Mouse (Mus musculus) erythroblast, embryonic 14.5 days (primary cell): ENCODE measurements around the gene Gm17655.

ENCODE experiments used
- GATA1 ChIP-seq: IDR thresholded peaks from 2 replicates; pipeline ENCODE4 v1.6.1; 2012; ENCODE audit warnings: low read length, inconsistent platforms, mixed read lengths
- TAL1 ChIP-seq: IDR thresholded peaks from 3 replicates; pipeline ENCODE4 v1.6.1; 2012; ENCODE audit warnings: low read length, inconsistent platforms, mixed read lengths

GRCm38 (mm10) chr5:110091546-110091945, 19.2 kb upstream of the Gm17655 start:
- TF ChIP-seq TAL1 (no peak), GATA1 (no peak)
